Mouse (Mus musculus): ENCODE measurements at regions not wholly inside any gene's neighbourhood (a gene's known extent, or its start where the extent isn't known, plus 50 kb on each side); places are given as distances from the start of the nearest gene placed in this dataset.

DNA sequence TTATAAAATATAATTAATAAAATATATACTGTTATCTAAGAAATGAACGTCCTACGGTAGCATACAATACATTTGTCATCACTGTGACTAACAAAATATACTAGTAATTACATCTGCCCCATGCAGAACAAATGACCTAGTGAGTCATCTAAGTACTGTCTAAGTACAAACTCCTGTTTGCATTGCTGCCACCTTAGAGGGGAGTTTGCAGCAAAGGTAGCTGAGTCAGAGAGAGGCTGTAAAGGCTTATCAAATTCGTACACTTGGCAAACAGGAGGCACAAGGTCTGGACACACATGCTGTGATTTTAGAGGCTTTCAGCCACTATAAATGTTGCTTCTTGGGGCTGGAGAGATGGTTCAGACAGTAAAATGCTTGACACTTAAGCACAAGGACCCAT lies 649.3 kb downstream of the Tmem114 start:
- TF ChIP-seq CTCF (IDR thresholded peaks at IDR 0.05; ENCODE audit: borderline replicate concordance, insufficient read depth, low read depth, low read length) (no peak), POLR2A (IDR thresholded peaks at IDR 0.05; ENCODE audit: borderline replicate concordance, insufficient read depth, low read length) (no peak)
